ENCODE assay signal across 24 mouse cellular contexts in genomic region chr17:71177336-71177735, GRCm38 (mm10).
"Had no signal": no experiment of that assay in that cellular context is flagged by ENCODE, and none has a peak within 500 bp of the region (broad histone marks: within the 10 kb centered on the region; RNA-seq: fewer than 3 reads in every experiment).

No protein-coding gene starts in this region.

- H3K9ac ChIP-seq: heart, embryonic 13.5 days; heart, embryonic 15.5 days; hindbrain, embryonic 13.5 days; hindbrain, embryonic 15.5 days; kidney, embryonic 15.5 days; limb, embryonic 13.5 days; limb, embryonic 15.5 days; liver, embryonic 12.5 days; liver, embryonic 14.5 days had no signal

- H3K9me3 ChIP-seq: heart, embryonic 13.5 days; heart, embryonic 15.5 days; hindbrain, embryonic 13.5 days; hindbrain, embryonic 15.5 days; kidney, embryonic 15.5 days; limb, embryonic 13.5 days; limb, embryonic 15.5 days; liver, embryonic 12.5 days had no signal

- H3K36me3 ChIP-seq: heart, embryonic 13.5 days; heart, embryonic 15.5 days; hindbrain, embryonic 13.5 days; hindbrain, embryonic 15.5 days; kidney, embryonic 15.5 days; limb, embryonic 13.5 days; limb, embryonic 15.5 days; liver, embryonic 12.5 days had no signal

- DNase-seq: gastrocnemius, postnatal 10 days; gastrocnemius, postnatal 36 days; heart, adult 18-20 months; heart, postnatal 36 days; kidney, adult 11 months; kidney, adult 2 months; kidney, adult 9 months; kidney, postnatal 14 days; kidney, postnatal 36 days; layer of hippocampus, adult 9-11 months; layer of hippocampus, postnatal 36 days; left cerebral cortex, postnatal 4 days had no signal

- H3K4me2 ChIP-seq: heart, embryonic 13.5 days; heart, embryonic 15.5 days; hindbrain, embryonic 13.5 days; hindbrain, embryonic 15.5 days; kidney, embryonic 15.5 days; limb, embryonic 13.5 days; limb, embryonic 15.5 days had no signal

- ATAC-seq: hindbrain, postnatal 0 days; intestine, embryonic 16.5 days; liver, embryonic 12.5 days had no signal

- H3K4me3 ChIP-seq: heart, embryonic 13.5 days; heart, embryonic 15.5 days; hindbrain, embryonic 13.5 days; hindbrain, embryonic 15.5 days; kidney, embryonic 15.5 days; limb, embryonic 13.5 days; limb, embryonic 15.5 days; liver, embryonic 12.5 days had no signal

- H3K27me3 ChIP-seq: heart, embryonic 13.5 days; heart, embryonic 15.5 days; hindbrain, embryonic 13.5 days; hindbrain, embryonic 15.5 days; kidney, embryonic 15.5 days; limb, embryonic 13.5 days; limb, embryonic 15.5 days; liver, embryonic 12.5 days had no signal

- H3K27ac ChIP-seq: heart, embryonic 13.5 days; heart, embryonic 15.5 days; hindbrain, embryonic 13.5 days; hindbrain, embryonic 15.5 days; hindbrain, postnatal 0 days; kidney, embryonic 15.5 days; kidney, postnatal 0 days; limb, embryonic 13.5 days; limb, embryonic 15.5 days; liver, embryonic 12.5 days; liver, embryonic 14.5 days had no signal
